Mouse (Mus musculus): Measurements from ENCODE around the gene Fam198b.

Fam198b gene

DNA sequence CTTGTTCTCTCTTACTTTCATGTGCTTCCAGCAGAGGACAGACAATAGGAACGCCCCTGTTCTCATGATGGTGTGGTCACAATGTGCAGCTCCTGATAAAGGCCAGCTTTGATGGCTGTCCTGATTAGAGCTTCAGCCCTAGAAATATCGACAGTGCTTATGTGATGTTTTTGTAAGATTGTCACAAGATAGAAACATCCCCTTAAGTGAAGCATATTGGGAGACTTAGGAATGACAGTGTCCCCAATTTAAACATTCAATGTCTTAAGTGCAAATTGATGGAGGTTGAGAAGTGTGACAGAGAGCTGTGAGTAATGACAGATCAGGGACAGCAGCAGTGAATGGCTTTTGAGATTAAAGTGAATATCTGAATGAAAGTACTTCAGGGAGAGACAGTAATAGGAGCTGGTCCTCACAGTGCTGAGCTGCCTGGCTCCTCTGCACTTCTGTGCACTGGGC lies 99.7 kb downstream of the Fam198b start:
- no peak for DNase-seq (ENCODE audit: low read depth, low spot score)

DNA sequence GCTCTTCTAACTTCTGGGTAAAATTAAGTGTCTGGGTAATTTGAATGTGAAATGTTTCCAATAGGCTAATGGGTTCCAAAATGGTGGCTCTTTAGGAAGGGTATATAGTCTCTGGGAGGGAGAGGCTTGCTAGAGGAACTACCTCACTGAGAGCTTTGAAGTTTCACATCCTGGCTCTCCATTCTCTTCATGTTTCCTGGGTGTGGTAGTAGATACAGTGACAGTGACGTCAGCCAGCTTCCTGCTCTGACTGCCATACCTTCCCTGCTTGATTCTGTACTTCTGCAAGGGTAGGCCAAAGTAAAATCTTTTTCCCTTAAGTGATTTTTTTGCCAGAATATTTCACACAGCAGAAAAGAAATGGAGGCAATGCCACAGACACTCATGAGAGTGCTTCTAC lies 100.2 kb downstream of the Fam198b start:
- no peak for DNase-seq (ENCODE audit: low read depth, low spot score)

DNA sequence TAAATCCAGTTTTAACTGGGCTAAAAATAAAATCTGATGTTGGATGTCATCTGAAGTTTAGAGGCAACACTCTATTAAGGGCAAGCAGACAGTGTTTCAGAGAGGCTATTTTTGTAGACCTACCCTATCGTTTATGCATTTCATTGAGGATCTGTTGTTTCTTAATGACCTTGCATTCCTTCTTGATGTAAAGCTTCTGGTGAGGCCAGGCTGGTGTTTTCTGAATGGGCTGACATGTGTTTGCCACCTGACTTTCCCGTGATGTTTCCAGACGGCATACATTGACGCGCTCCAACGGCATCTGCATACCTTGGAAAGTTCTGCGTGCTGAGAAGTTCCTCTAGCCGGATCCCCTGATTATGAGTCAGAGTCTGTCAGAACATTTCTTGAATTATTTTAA lies 104.9 kb downstream of the Fam198b start:
- peak; percentile 32 for DNase-seq (ENCODE audit: low read depth, low spot score)

DNA sequence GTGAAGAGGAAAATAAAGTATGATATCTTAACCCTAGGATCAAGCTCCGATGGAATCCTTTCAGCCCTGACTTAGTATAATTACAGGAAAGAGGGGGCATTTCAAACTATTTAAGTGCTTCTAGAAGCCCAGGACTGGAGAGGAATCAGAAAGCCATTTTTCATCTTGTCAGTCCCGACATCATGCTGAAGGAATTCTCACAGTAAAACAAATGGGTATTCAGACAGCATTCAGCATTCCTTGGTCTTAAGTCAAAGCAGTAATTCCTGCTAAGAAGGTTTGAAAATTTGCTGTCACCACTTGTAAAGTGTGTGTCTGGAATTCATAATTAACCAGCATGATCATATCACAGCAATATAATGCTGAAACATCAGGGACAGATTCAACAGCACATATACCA lies 105.6 kb downstream of the Fam198b start:
- DNase-seq (ENCODE audit: low read depth, low spot score): no peak

DNA sequence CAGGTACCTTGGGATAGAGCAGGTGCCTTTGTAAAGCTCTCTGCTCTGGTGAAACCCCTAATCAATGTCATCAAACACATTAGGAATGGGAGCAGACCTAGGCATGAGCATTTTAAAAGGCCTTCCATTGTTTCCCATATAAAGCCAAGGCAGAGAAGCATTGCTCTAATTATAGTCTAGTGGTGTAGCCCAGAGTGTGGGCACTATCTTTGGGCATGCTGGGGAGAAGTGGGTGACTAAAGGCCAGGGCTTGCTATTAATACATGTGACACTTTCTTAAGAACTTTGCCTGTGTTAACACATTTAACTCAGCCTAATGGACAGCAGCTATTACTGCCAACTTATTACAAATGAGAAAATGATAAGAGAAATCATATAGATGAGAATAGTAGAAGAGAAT lies 106.1 kb downstream of the Fam198b start:
- DNase-seq (ENCODE audit: low read depth, low spot score): peak; percentile 61

DNA sequence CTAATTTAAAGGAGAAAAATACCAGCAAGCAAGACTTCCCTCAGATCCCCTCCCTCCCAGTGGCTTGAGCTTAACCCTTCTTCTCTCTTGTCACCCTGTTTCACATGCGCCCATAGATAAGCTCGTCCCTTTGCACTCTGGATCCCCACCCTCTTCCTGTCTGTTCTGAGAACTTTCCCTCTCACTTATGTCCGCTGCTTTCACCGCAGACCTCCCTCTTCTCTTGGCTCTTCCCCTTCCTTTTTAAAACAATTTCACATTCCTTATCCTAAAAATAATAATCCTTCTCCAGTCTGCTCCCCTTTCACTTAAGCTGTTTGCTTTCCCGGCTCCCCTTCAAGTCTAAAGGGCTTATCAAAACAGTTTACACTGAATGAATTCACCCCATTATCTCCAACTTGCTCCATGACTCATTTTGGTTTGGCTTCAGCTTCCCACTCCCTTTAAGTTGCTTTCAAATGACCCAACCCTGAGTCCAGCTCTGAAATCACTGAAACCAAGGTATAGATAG lies 109.8 kb downstream of the Fam198b start:
- DNase-seq (ENCODE audit: low read depth, low spot score): no peak

DNA sequence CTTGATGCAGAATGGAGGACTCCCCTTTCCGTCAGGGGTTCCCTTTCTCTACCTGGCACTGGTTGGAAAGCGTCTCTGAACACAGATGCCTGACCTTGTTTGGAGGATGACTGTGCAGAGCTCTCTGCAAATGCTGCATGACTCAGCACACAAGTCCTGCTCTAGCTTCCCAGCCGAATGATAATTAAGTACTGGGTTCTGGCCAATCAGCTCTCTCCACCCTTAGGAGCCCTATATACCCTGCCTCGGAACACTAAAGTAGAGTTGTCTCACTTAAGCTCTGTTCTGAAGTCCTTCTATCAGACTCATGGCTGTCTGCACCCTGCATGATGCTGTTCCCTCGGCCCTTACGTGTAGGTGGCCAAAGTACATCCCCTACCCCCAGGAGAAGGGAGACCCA lies 111.4 kb downstream of the Fam198b start:
- no peak for DNase-seq (ENCODE audit: low read depth, low spot score)

Measured in skeletal muscle tissue, adult 2 months (tissue).